Mouse (Mus musculus): ENCODE data around the gene Glce.

The Glce gene

GRCm38 (mm10) chr9:62121551-62122447 is 656 bp downstream of the Glce start:
- DNase-seq = peak; percentile 32 to 49

- no peak for DNase-seq
Measured at GRCm38 (mm10) chr9:62118754-62119153, 3.7 kb downstream of the Glce start.

GRCm38 (mm10) chr9:62115826-62116225 is 6.6 kb downstream of the Glce start:
- no peak for DNase-seq

- DNase-seq = no peak
Measured at GRCm38 (mm10) chr9:62096603-62097002, 25.9 kb downstream of the Glce start.

- DNase-seq = peak; percentile 24 to 25
Measured at GRCm38 (mm10) chr9:62091604-62092003, 30.9 kb downstream of the Glce start.

- no peak for DNase-seq
Measured at GRCm38 (mm10) chr9:62085548-62085947, 36.9 kb downstream of the Glce start.

- no peak for DNase-seq
Measured at GRCm38 (mm10) chr9:62084896-62085295, 37.6 kb downstream of the Glce start.

- no peak for DNase-seq
Measured at GRCm38 (mm10) chr9:62082986-62083385, 39.5 kb downstream of the Glce start.

GRCm38 (mm10) chr9:62081542-62081941 is 40.9 kb downstream of the Glce start:
- DNase-seq = no peak

- DNase-seq = no peak
Measured at GRCm38 (mm10) chr9:62080028-62080760, 42.3 kb downstream of the Glce start.

- no peak for DNase-seq
Measured at GRCm38 (mm10) chr9:62062234-62062633, 60.2 kb downstream of the Glce start.

GRCm38 (mm10) chr9:62060431-62060830 is 62.0 kb downstream of the Glce start:
- DNase-seq = no peak

GRCm38 (mm10) chr9:62059941-62060340 is 62.5 kb downstream of the Glce start:
- no peak for DNase-seq

GRCm38 (mm10) chr9:62057881-62058506 is 64.5 kb downstream of the Glce start:
- DNase-seq = no peak

- no peak for DNase-seq
Measured at GRCm38 (mm10) chr9:62056206-62056605, 66.2 kb downstream of the Glce start.

GRCm38 (mm10) chr9:62050801-62051200 is 71.7 kb downstream of the Glce start:
- peak in 1 of 2 experiments; percentile 34 for DNase-seq

- DNase-seq = no peak
Measured at GRCm38 (mm10) chr9:62049166-62049565, 73.3 kb downstream of the Glce start.

- no peak for DNase-seq
Measured at GRCm38 (mm10) chr9:62042167-62042566, 80.3 kb downstream of the Glce start.

- peak; percentile 81 to 89 for DNase-seq
Measured at GRCm38 (mm10) chr9:62040008-62040608, 82.3 kb downstream of the Glce start.

- no peak for DNase-seq
Measured at GRCm38 (mm10) chr9:62035806-62036205, 86.6 kb downstream of the Glce start.

GRCm38 (mm10) chr9:62032206-62032605 is 90.2 kb downstream of the Glce start:
- DNase-seq = no peak

- no peak for DNase-seq
Measured at GRCm38 (mm10) chr9:62028072-62028471, 94.4 kb downstream of the Glce start.

- DNase-seq = peak; percentile 69 to 71
Measured at GRCm38 (mm10) chr9:62026600-62026999, 95.9 kb downstream of the Glce start, which contains the start of gene Paqr5. Paqr5 (minus strand) TSS chr9:62026856.

Data from lung, postnatal 4 days (tissue).